11 mouse cellular contexts compared by ENCODE assay signal in the genomic region with DNA sequence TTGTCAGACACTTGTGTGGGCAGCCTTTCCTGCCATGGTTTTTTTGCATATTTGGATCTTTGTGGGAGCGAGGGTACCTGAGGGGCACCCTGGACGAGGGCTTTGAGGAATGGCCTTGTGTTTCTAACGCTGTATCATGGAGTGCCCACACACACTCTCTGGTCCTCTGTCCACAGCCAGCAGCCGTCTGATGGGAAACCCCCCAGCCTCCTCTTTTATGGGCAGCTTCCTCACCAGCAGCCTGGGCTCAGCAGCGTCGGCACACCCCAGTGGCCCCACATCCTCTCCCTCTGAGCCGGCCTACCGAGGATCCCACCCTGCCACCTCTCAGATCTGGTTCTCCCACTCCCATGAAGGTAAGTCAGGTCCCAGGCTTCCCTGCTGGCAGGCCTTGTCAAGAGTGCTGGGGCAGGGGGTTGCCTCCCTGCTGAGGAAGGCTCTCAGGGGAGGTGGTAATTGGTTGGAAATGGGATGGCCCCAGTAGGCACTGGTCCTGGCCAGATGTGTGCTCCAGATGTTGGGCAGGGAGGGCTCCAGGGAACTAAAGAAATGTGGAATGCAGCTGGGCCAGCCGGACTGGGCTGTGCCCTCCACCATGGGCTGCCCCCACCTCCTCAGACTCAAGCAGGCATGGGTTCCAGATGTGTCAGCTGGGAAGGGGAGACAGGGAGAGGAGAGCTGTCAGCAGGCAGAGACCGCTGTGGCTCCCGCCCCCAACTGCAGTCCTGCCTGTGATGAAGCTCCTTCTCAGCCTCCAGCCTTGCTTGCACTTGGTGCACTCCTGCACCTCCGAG. TPM values are rescaled to one million over a fixed set of nuclear protein-coding genes. Genes with fewer than 3 reads are reported as not detected.
A peak's percentile ranks its signal among the peaks of the same experiment; 100 is the strongest.
DNase-seq lines count a peak whose midpoint lies in the region; ATAC-seq and TF ChIP-seq lines count a peak whose summit lies in the region.
"Had no signal": no experiment of that assay in that cellular context is flagged by ENCODE, and none has a peak within 500 bp of the region (broad histone marks: within the 10 kb centered on the region; RNA-seq: fewer than 3 reads in every experiment).

No protein-coding gene starts in this region.

- H3K9me3 ChIP-seq in lung, embryonic 14.5 days (ENCODE audit: low read depth, low read length) = no peaks in the 10 kb centered on the region
- no peaks in the 10 kb centered on the region for H3K9me3 ChIP-seq in lung, postnatal 0 days (ENCODE audit: low read length)
- H3K9me3 ChIP-seq in embryonic facial prominence, embryonic 14.5 days (ENCODE audit: control insufficient read depth, low read length) = no peaks in the 10 kb centered on the region
- H3K9me3 ChIP-seq: heart, embryonic 12.5 days had no signal

- ATAC-seq in lung, embryonic 14.5 days (ENCODE audit: insufficient read depth) = no peak
- ATAC-seq in lung, postnatal 0 days = no peak
- ATAC-seq in embryonic facial prominence, embryonic 14.5 days (ENCODE audit: low read depth) = peak; percentile 12; the same call in 1 of the 2 replicates

- WGBS in lung, embryonic 14.5 days = 50% methylated on average over 12 of the region's 12 CpGs
- WGBS in lung, postnatal 0 days = 60% methylated on average over 12 of the region's 12 CpGs
- 34% methylated on average over 10 of the region's 12 CpGs for WGBS in embryonic facial prominence, embryonic 14.5 days

- H3K27ac ChIP-seq in lung, embryonic 14.5 days (ENCODE audit: low read depth) = 0 out of 2 replicates have a peak overlapping the region, but pooled peaks have one; percentile 10
- H3K27ac ChIP-seq in lung, postnatal 0 days (ENCODE audit: low read length) = no peak overlapping the region
- H3K27ac ChIP-seq in embryonic facial prominence, embryonic 14.5 days (replicated peaks; ENCODE audit: low read depth, low read length) = peak overlapping the region; percentile 56

- H3K9ac ChIP-seq in lung, embryonic 14.5 days = no peak overlapping the region; the same call in 1 of the 2 replicates
- no peak overlapping the region for H3K9ac ChIP-seq in lung, postnatal 0 days (replicated peaks; ENCODE audit: low read depth)
- H3K9ac ChIP-seq in embryonic facial prominence, embryonic 14.5 days (ENCODE audit: low read depth, low read length) = no peak overlapping the region; the same call in 1 of the 2 replicates
- H3K9ac ChIP-seq: heart, embryonic 12.5 days had no signal

- TF ChIP-seq EP300 in lung, postnatal 0 days (IDR thresholded peaks at IDR 0.05) = no peak

- no peak overlapping the region for H3K4me3 ChIP-seq in lung, embryonic 14.5 days (ENCODE audit: low read depth, low read length)
- H3K4me3 ChIP-seq in lung, postnatal 0 days (ENCODE audit: low read depth, low read length) = no peak overlapping the region
- H3K4me3 ChIP-seq in embryonic facial prominence, embryonic 14.5 days (ENCODE audit: low read depth, low read length) = no peak overlapping the region
- H3K4me3 ChIP-seq: heart, embryonic 12.5 days had no signal

- H3K4me2 ChIP-seq in lung, embryonic 14.5 days = no peak overlapping the region
- H3K4me2 ChIP-seq in lung, postnatal 0 days (replicated peaks; ENCODE audit: low read depth, low read length) = no peak overlapping the region
- peak overlapping the region; percentile 27 for H3K4me2 ChIP-seq in embryonic facial prominence, embryonic 14.5 days (ENCODE audit: low read depth, low read length)
- H3K4me2 ChIP-seq: heart, embryonic 12.5 days had no signal

- peaks cover 78% of the 10 kb centered on the region for H3K4me1 ChIP-seq in lung, embryonic 14.5 days (ENCODE audit: insufficient read depth)
- peaks cover 60% of the 10 kb centered on the region for H3K4me1 ChIP-seq in lung, postnatal 0 days (ENCODE audit: insufficient read depth, low read depth, low read length)
- peaks cover 88% of the 10 kb centered on the region for H3K4me1 ChIP-seq in embryonic facial prominence, embryonic 14.5 days (ENCODE audit: control insufficient read depth, insufficient read depth, low read length)

- 0 out of 2 replicates have a peak, but pooled peaks cover 13% of the 10 kb centered on the region for H3K36me3 ChIP-seq in lung, embryonic 14.5 days (ENCODE audit: insufficient read depth)
- H3K36me3 ChIP-seq in lung, postnatal 0 days (ENCODE audit: insufficient read depth, low read length) = no peaks in the 10 kb centered on the region
- no peaks in the 10 kb centered on the region for H3K36me3 ChIP-seq in embryonic facial prominence, embryonic 14.5 days (ENCODE audit: control insufficient read depth, insufficient read depth, low read length)

- H3K27me3 ChIP-seq in lung, embryonic 14.5 days (ENCODE audit: insufficient read depth, low read length) = no peaks in the 10 kb centered on the region
- no peaks in the 10 kb centered on the region for H3K27me3 ChIP-seq in lung, postnatal 0 days (replicated peaks; ENCODE audit: insufficient read depth, low read length)
- H3K27me3 ChIP-seq in embryonic facial prominence, embryonic 14.5 days (replicated peaks; ENCODE audit: control insufficient read depth, insufficient read depth, low read length) = no peaks in the 10 kb centered on the region
- H3K27me3 ChIP-seq: heart, embryonic 12.5 days had no signal

- TF ChIP-seq CTCF in lung, embryonic 14.5 days (IDR thresholded peaks at IDR 0.05; ENCODE audit: low read depth) = no peak
- TF ChIP-seq CTCF in lung, postnatal 0 days (IDR thresholded peaks at IDR 0.05) = no peak

- peak; percentile 72 for DNase-seq in embryo, embryonic 10 days (ENCODE audit: low spot score)
- no peak for DNase-seq in embryo, embryonic 9.5 days (ENCODE audit: extremely low spot score)
- peak; percentile 16 for DNase-seq in lung, embryonic 14.5 days
- DNase-seq in lung, postnatal 0 days (ENCODE audit: low spot score) = no peak
- DNase-seq in embryonic facial prominence, embryonic 14.5 days (ENCODE audit: low spot score) = peak; percentile 77
- DNase-seq in natural killer cell, adult 2 months (ENCODE audit: low spot score in 2 of 2) = peak; percentile 62 to 78
- DNase-seq in urinary bladder, adult 2 months (ENCODE audit: low spot score) = no peak
- DNase-seq in adrenal gland, adult (ENCODE audit: inconsistent age in 2 of 2, low spot score in 1 of 2) = no peak
- DNase-seq: liver; thymus, postnatal 4 days had no signal

RNA-seq across cellular contexts. Expression of gene Bahcc1, which starts 26.3 kb away (rescaled TPM):
- 14.3 and 15.6 TPM in 2 replicates for polyA plus RNA-seq in lung, embryonic 14.5 days (2014; fragmentation: Nextera tagmentation; extraction: Ambion mirVana)
- 5.9 and 6.6 TPM in 2 replicates for polyA plus RNA-seq in lung, postnatal 0 days (2015; fragmentation: Nextera tagmentation; extraction: Ambion mirVana)
- 11.1 and 12.0 TPM in 2 replicates for polyA plus RNA-seq in embryonic facial prominence, embryonic 14.5 days (2014; fragmentation: Nextera tagmentation; extraction: Ambion mirVana)
- polyA plus RNA-seq in urinary bladder, adult 2 months (2012; rRNA removed) = 4.3 and 8.2 TPM in 2 replicates

Comparison
In these comparisons a context has a peak if more than half of its experiments do, and no peak if none do; other contexts are left out.
1. DNase-seq: peak in embryo, embryonic 10 days (single experiment), lung, embryonic 14.5 days (single experiment), embryonic facial prominence, embryonic 14.5 days (single experiment) and natural killer cell, adult 2 months (2 of 2); none in embryo, embryonic 9.5 days (single experiment), lung, postnatal 0 days (single experiment), urinary bladder, adult 2 months (single experiment) and adrenal gland, adult (0 of 2).